Mouse (Mus musculus): ENCODE data around the gene Kdr.

Kdr gene

GRCm38 (mm10) chr5:75919601-75920000 lies 58.7 kb downstream of the Kdr start:
- DNase-seq (ENCODE audit: low spot score in 2 of 2), result no peak

GRCm38 (mm10) chr5:75918139-75918538 lies 60.1 kb downstream of the Kdr start:
- no peak for DNase-seq (ENCODE audit: low spot score in 2 of 2)

- no peak for DNase-seq (ENCODE audit: low spot score in 2 of 2)
These were observed 61.0 kb downstream of the Kdr start for GRCm38 (mm10) chr5:75917231-75917630.

- DNase-seq (ENCODE audit: low spot score in 2 of 2), result no peak
These were observed 72.2 kb downstream of the Kdr start for GRCm38 (mm10) chr5:75906102-75906501.

- no peak for DNase-seq (ENCODE audit: low spot score in 2 of 2)
These were observed 77.9 kb downstream of the Kdr start for GRCm38 (mm10) chr5:75900231-75900920.

- no peak for DNase-seq (ENCODE audit: low spot score in 2 of 2)
These were observed 82.9 kb downstream of the Kdr start for GRCm38 (mm10) chr5:75895351-75895750.

GRCm38 (mm10) chr5:75892956-75893471 lies 85.2 kb downstream of the Kdr start:
- DNase-seq (ENCODE audit: low spot score in 2 of 2), result no peak

All from right cerebral cortex, adult 2 months (tissue).